Mouse (Mus musculus): ENCODE data around the gene Eif4g1. TPM values are rescaled to one million over a fixed set of nuclear protein-coding genes. Genes with fewer than 3 reads are reported as not detected.
"Not testable (repeated sequence)": the region's sequence is repeated elsewhere in the genome, so short reads cannot be mapped to it uniquely, and the experiment has no call there.

The Eif4g1 gene
- polyA plus RNA-seq (2015; fragmentation: Nextera tagmentation; extraction: Ambion mirVana), result 183 and 193 TPM in 2 replicates

DNA sequence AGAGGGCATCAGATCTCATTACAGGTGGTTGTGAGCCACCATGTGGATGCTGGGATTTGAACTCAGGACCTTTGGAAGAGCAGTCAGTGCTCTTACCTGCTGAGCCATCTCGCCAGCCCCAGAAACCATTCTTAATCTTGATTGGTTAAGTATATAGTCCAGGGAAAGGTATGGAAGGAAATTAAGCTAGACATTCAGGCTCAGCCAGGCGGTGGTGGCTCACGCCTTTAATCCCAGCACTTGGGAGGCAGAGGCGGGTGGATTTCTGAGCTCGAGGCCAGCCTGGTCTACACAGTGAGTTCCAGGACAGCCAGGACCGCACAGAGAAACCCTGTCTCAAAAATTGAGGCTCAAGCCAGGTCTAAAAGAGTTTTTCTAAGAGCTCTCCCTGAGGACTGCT lies at the start of gene Eif4g1:
Eif4g1 (plus strand) TSS at position 301 of the 400 bp plus-strand sequence.
- WGBS, result 100% methylated on average over 4 of the region's 6 CpGs
- not testable (repeated sequence) for H3K27ac ChIP-seq (ENCODE audit: low read length); H3K4me2 ChIP-seq (replicated peaks; ENCODE audit: low read depth, low read length); H3K4me3 ChIP-seq (ENCODE audit: low read length); H3K36me3 ChIP-seq (ENCODE audit: insufficient read depth, low read length); H3K4me1 ChIP-seq (ENCODE audit: insufficient read depth, low read length); ATAC-seq (ENCODE audit: low FRiP score, low TSS enrichment); H3K9me3 ChIP-seq (ENCODE audit: low read length); H3K27me3 ChIP-seq (ENCODE audit: insufficient read depth, low read length); H3K9ac ChIP-seq (replicated peaks; ENCODE audit: low read length)

DNA sequence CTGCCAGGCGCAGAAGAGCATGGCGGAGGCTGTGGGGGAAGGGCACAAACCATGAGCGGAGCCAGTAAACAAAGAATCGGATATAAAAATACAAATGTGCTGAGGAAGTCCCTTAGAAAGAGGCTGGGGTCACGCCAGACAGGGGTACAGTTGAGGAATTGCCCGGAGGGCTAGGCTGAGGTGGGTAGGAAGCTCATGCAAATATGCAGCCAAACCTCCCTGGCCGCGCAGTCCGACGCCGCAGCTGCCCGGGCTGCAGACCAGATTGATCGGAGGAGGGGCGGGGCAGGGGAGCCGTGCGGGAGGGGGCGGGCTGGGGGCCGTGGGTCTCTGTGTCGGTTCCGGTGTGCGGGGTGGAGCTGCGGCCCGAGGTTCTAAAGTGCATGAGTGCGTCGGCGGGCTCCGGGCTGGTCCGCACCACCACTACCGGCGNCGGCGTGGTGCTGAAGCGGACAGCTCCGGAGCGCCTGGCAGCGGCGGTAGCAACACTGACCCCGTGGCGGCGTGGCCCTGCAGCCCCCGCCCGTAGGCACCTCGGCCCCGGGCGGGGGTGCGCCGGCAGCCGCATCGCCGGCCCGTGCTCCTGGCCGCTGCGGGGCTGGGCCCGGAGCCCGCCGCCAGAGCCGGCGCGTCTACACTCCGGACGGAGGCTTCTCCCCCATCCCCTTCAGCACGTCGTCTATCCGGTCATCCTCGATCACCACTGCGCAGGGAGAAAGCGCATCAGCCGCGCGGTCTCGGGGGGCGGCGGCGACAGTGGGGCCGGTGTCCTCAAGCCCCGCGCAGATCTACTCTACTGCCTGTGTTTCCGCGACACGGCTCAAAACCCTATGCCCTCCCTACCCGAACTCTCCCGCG lies 48.3 kb upstream of the Eif4g1 start:
- H3K9ac ChIP-seq (replicated peaks; ENCODE audit: low read length), result no peak overlapping the region
- peak overlapping the region; percentile 76 for H3K4me3 ChIP-seq (ENCODE audit: low read length)
- H3K9me3 ChIP-seq (ENCODE audit: low read length), result no peaks in the 10 kb centered on the region
- peak overlapping the region; percentile 100 for H3K4me2 ChIP-seq (replicated peaks; ENCODE audit: low read depth, low read length)
- peak; percentile 28; the same call in 1 of the 2 replicates for ATAC-seq (ENCODE audit: low FRiP score, low TSS enrichment)
- 0 out of 2 replicates have a peak, but pooled peaks cover 5% of the 10 kb centered on the region for H3K36me3 ChIP-seq (ENCODE audit: insufficient read depth, low read length)
- peaks cover 26% of the 10 kb centered on the region for H3K4me1 ChIP-seq (ENCODE audit: insufficient read depth, low read length)
- no peak overlapping the region for H3K27ac ChIP-seq (ENCODE audit: low read length)
- 2% methylated on average over 82 of the region's 83 CpGs for WGBS
- H3K27me3 ChIP-seq (ENCODE audit: insufficient read depth, low read length), result peaks cover 23% of the 10 kb centered on the region

DNA sequence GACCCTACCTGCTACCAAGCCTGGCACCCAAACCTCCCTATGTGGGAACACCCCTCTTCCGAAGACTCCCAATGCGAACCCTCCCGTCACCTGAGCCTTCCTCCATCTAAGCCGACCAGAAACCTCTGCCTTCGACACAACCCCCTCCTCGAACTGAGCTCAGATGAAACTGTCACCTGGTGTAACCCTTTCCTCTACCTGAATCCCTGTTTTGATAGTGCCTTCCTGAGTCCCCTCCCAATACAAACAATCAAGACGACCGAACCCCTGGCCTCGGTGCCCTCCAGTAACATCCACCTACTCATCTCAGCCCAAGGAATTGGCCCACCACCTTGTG lies 47.7 kb upstream of the Eif4g1 start:
- WGBS, result under 1% methylated on average over 9 of the region's 9 CpGs
- peaks cover 23% of the 10 kb centered on the region for H3K27me3 ChIP-seq (ENCODE audit: insufficient read depth, low read length)
- H3K4me2 ChIP-seq (replicated peaks; ENCODE audit: low read depth, low read length), result peak overlapping the region; percentile 100
- ATAC-seq (ENCODE audit: low FRiP score, low TSS enrichment), result 0 out of 2 replicates have a peak, but pooled peaks have one; percentile 5
- H3K9ac ChIP-seq (replicated peaks; ENCODE audit: low read length), result no peak overlapping the region
- peaks cover 26% of the 10 kb centered on the region for H3K4me1 ChIP-seq (ENCODE audit: insufficient read depth, low read length)
- H3K27ac ChIP-seq (ENCODE audit: low read length), result no peak overlapping the region
- 0 out of 2 replicates have a peak, but pooled peaks cover 5% of the 10 kb centered on the region for H3K36me3 ChIP-seq (ENCODE audit: insufficient read depth, low read length)
- peak overlapping the region; percentile 76 for H3K4me3 ChIP-seq (ENCODE audit: low read length)
- H3K9me3 ChIP-seq (ENCODE audit: low read length), result no peaks in the 10 kb centered on the region

DNA sequence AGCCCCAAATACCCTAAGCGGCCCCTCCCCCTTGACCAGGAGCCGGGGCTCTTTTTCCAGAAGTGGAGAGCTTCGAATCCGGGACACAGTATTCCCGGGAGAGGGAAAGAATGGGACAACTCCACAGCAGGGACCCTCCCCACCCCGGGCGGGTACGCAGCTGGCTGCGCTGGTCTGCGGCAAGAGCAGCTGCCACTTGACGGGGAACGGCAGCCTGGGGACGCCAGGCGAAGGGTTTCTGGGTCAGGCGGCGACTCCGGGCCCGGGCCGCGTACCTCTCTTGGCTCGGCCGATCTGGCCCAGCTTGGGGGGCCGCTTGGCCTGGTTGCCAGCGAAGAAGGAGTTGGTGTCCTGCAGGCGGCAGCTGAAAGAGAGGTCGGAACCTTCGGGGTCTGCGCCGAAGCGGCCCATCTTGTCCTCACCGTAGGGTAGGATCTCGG lies 47.3 kb upstream of the Eif4g1 start:
- WGBS, result under 1% methylated on average over 32 of the region's 32 CpGs
- peak; percentile 2; the same call in 1 of the 2 replicates for ATAC-seq (ENCODE audit: low FRiP score, low TSS enrichment)
- Histone ChIP-seq H3K9me3 (ENCODE audit: low read length) (no peaks in the 10 kb centered on the region), H3K27me3 (ENCODE audit: insufficient read depth, low read length) (peaks cover 23% of the 10 kb centered on the region), H3K4me2 (replicated peaks; ENCODE audit: low read depth, low read length) (peak overlapping the region; percentile 100), H3K4me1 (ENCODE audit: insufficient read depth, low read length) (peaks cover 26% of the 10 kb centered on the region), H3K36me3 (ENCODE audit: insufficient read depth, low read length) (0 out of 2 replicates have a peak, but pooled peaks cover 5% of the 10 kb centered on the region), H3K9ac (replicated peaks; ENCODE audit: low read length) (peak overlapping the region; percentile 74), H3K27ac (ENCODE audit: low read length) (no peak overlapping the region), H3K4me3 (ENCODE audit: low read length) (peak overlapping the region; percentile 76)

DNA sequence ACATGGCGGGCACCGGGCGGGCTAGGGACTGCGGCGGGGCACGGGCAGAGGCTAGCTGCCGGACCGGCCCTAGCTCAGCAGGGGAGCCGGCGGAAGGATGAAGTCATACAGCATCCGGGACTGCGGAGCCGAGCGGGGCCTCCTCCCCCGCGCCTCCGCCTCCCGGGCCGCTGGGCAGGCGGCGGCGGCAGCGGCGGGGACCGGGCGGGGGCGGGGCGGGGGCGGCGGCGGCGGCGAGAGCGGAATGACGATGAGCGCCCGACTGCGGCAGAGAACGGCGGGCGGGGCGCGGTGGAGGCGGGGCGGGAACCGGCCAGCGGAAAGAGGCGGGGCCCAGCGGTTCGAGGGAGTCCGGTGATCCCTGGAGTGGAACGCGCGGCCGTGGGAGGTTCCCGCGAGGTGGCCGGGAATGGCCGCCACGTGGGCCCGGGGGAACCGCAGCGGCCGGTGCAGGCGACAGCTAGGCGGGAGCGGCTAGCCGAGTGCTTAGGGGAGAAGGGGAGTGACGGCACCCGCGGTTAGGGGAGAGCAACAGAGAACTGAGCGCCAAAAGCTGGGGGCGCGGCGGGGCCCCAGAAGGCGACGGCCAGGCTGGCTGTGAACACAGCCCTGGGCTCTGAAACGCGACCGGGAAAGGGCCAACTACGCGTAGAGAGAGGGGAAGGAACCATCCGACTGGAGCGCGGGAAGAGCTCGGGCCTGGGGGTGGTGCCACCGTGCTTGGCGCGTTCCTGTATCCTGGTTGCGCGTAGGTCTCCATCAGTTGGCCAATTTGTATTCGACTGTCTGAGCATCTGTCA lies 46.7 kb upstream of the Eif4g1 start, which contains the start of gene Camk2n2:
Camk2n2 (minus strand) TSS at position 97 of the 800 bp plus-strand sequence.
- peak within 1 kb of the TSS; percentile 76 for H3K4me3 ChIP-seq (ENCODE audit: low read length)
- H3K9me3 ChIP-seq (ENCODE audit: low read length), result no peaks in the 10 kb centered on the region
- H3K4me2 ChIP-seq (replicated peaks; ENCODE audit: low read depth, low read length), result peak within 1 kb of the TSS; percentile 100
- peak within 1 kb of the TSS; percentile 48; the same call in 1 of the 2 replicates for H3K27ac ChIP-seq (ENCODE audit: low read length)
- peak; percentile 80 for ATAC-seq (ENCODE audit: low FRiP score, low TSS enrichment)
- peak within 1 kb of the TSS; percentile 74 for H3K9ac ChIP-seq (replicated peaks; ENCODE audit: low read length)
- H3K27me3 ChIP-seq (ENCODE audit: insufficient read depth, low read length), result peaks cover 23% of the 10 kb centered on the region
- 0 out of 2 replicates have a peak, but pooled peaks cover 5% of the 10 kb centered on the region for H3K36me3 ChIP-seq (ENCODE audit: insufficient read depth, low read length)
- H3K4me1 ChIP-seq (ENCODE audit: insufficient read depth, low read length), result peaks cover 26% of the 10 kb centered on the region
- under 1% methylated on average over 75 of the region's 92 CpGs for WGBS

DNA sequence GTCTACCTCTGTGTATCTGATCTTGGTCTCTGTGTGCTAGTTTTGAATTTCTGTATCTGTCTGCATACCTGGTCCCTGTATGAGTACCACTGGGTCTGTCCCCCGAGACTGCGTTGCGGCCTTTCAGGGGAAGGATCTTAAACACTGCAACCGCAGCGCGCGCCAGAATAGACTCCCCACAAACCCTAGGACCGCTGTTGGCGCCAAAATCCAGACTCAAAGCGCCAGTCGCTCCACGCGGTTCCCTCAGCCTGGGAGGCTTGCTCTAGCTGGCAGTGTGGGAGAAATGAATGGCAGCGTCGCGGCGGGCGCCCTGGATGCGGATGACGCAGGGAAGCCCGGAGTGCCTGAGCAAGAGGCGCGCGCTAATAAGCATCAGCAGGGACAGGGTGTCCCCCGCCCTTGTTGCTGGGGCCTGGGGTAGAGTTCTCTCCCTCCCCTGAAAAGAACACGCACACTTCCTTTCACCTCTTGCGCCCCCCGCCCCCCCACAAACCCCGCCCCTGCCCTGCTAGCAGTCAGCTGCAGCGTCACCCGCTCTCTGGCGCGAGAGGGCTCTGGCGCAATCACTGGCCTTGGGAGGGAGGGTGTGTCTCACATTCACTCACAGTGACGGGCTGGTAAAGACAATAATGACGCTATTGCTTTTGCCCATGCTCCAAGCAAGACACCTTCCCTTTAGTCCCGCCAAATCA lies 46.0 kb upstream of the Eif4g1 start:
- Histone ChIP-seq H3K9me3 (ENCODE audit: low read length) (no peaks in the 10 kb centered on the region), H3K9ac (replicated peaks; ENCODE audit: low read length) (peak overlapping the region; percentile 74), H3K4me3 (ENCODE audit: low read length) (peak overlapping the region; percentile 76), H3K27me3 (ENCODE audit: insufficient read depth, low read length) (peaks cover 23% of the 10 kb centered on the region), H3K4me2 (replicated peaks; ENCODE audit: low read depth, low read length) (peak overlapping the region; percentile 100), H3K27ac (ENCODE audit: low read length) (no peak overlapping the region; the same call in 1 of the 2 replicates), H3K36me3 (ENCODE audit: insufficient read depth, low read length) (0 out of 2 replicates have a peak, but pooled peaks cover 5% of the 10 kb centered on the region), H3K4me1 (ENCODE audit: insufficient read depth, low read length) (peaks cover 26% of the 10 kb centered on the region)
- ATAC-seq (ENCODE audit: low FRiP score, low TSS enrichment), result peak; percentile 50
- under 1% methylated on average over 36 of the region's 37 CpGs for WGBS

DNA sequence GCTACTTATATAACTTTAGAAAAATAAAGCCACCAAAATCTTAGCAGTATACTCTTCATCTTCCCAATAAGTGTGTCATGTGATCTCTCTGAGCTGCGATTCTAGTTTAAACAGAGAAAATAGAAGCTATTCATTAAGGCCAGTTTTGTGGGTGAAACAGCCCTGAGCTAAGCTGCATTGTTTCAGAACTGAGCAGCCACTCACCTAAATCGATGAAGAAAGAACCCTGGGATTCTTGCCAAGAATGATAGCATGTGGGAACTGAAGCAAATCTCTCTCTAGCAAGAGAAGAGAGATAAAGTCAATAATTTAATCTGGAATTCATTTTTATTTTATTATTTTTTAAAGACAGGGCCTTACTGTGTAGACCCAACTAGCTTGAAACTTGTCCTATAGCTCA lies 44.9 kb upstream of the Eif4g1 start:
- Histone ChIP-seq H3K4me3 (ENCODE audit: low read length) (no peak overlapping the region), H3K9me3 (ENCODE audit: low read length) (no peaks in the 10 kb centered on the region), H3K36me3 (ENCODE audit: insufficient read depth, low read length) (0 out of 2 replicates have a peak, but pooled peaks cover 5% of the 10 kb centered on the region), H3K4me2 (replicated peaks; ENCODE audit: low read depth, low read length) (no peak overlapping the region), H3K27ac (ENCODE audit: low read length) (no peak overlapping the region), H3K27me3 (ENCODE audit: insufficient read depth, low read length) (peaks cover 24% of the 10 kb centered on the region), H3K4me1 (ENCODE audit: insufficient read depth, low read length) (peaks cover 26% of the 10 kb centered on the region), H3K9ac (replicated peaks; ENCODE audit: low read length) (no peak overlapping the region)
- WGBS, result 54% methylated on average over 2 of the region's 2 CpGs
- ATAC-seq (ENCODE audit: low FRiP score, low TSS enrichment), result no peak

DNA sequence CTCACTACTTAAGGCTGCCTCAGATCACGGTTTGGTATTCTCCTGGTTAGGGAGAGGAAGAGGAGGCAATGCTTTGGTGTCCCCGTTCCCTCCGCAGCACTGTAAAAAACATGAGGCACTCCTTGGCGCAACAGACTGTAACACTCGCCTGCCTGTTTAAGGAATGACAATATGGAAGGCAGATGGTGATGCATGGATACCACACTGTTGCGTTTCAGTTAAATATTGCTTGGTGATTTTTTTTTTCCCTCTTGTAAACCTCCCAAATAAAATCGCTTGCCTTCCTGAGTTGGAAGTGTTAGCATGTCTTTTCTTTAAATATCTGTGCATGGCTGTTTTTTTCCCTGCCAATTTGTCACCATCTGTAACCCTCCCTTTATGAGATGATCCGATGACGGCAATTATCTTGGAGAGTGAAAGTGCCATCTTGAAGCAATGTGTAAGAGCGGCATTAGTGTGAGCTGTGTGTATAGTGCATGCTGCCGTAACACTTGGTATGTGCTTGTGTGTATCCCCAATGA lies 39.2 kb upstream of the Eif4g1 start:
- ATAC-seq (ENCODE audit: low FRiP score, low TSS enrichment), result no peak
- H3K27ac ChIP-seq (ENCODE audit: low read length), result no peak overlapping the region
- 54% methylated on average over 11 of the region's 11 CpGs for WGBS
- no peaks in the 10 kb centered on the region for H3K36me3 ChIP-seq (ENCODE audit: insufficient read depth, low read length)
- H3K4me1 ChIP-seq (ENCODE audit: insufficient read depth, low read length), result peaks cover 12% of the 10 kb centered on the region
- H3K27me3 ChIP-seq (ENCODE audit: insufficient read depth, low read length), result peaks cover 16% of the 10 kb centered on the region
- H3K4me2 ChIP-seq (replicated peaks; ENCODE audit: low read depth, low read length), result peak overlapping the region; percentile 96; the same call in 1 of the 2 replicates
- no peak overlapping the region for H3K9ac ChIP-seq (replicated peaks; ENCODE audit: low read length)
- H3K4me3 ChIP-seq (ENCODE audit: low read length), result no peak overlapping the region
- H3K9me3 ChIP-seq (ENCODE audit: low read length), result no peaks in the 10 kb centered on the region

Data from kidney, embryonic 16.5 days (tissue).